Mouse (Mus musculus) olfactory bulb, adult 2 months (tissue): ENCODE measurements at regions not wholly inside any gene's neighbourhood (a gene's known extent, or its start where the extent isn't known, plus 50 kb on each side); places are given as distances from the start of the nearest gene placed in this dataset.

Experiments
- H3K27ac ChIP-seq: fragments of 200-500 bp; 2 replicates; pipeline ENCODE4 v1.5.1; 2012; ENCODE audit warnings: low read depth, low read length; ENCODE audit not compliant: insufficient read depth
- H3K4me1 ChIP-seq: fragments of 200-500 bp; 2 replicates; pipeline ENCODE4 v1.6.1; 2012; ENCODE audit warnings: low read length; ENCODE audit not compliant: control insufficient read depth, insufficient read depth
- H3K4me3 ChIP-seq: fragments of 200-500 bp; 2 replicates; pipeline ENCODE4 v1.5.1; 2012; ENCODE audit warnings: mild to moderate bottlenecking, low read depth, low read length, moderate library complexity; ENCODE audit not compliant: insufficient read depth
- CTCF ChIP-seq: fragments of 200-500 bp; IDR thresholded peaks from 2 replicates; pipeline ENCODE4 v1.5.1; 2012; ENCODE audit warnings: low read depth, mild to moderate bottlenecking, low read length, moderate library complexity; ENCODE audit not compliant: insufficient read depth
- POLR2A ChIP-seq: fragments of 200-500 bp; IDR thresholded peaks from 2 replicates; pipeline ENCODE4 v1.6.1; 2012; ENCODE audit warnings: mild to moderate bottlenecking, low read depth, low read length, moderate library complexity; ENCODE audit not compliant: insufficient read depth
- WGBS: fragments of 180-500 bp; shearing (Covaris S2); methylation state at CpG from one replicate; pipeline ENCODE4 v1.1.7; 2018; 5-methylcytosine and 5-hydroxymethylcytosine counted together

GRCm38 (mm10) chr3:16918374-16918773, 912.1 kb upstream of the Gm5150 start:
- H3K4me1 ChIP-seq: no peaks in the 10 kb centered on the region
- TF ChIP-seq CTCF: no peak
- TF ChIP-seq POLR2A: no peak
- H3K4me3 ChIP-seq: no peak overlapping the region
- 70% methylated on average over 2 of the region's 2 CpGs for WGBS
- H3K27ac ChIP-seq: no peak overlapping the region

- Histone ChIP-seq H3K4me1 (no peaks in the 10 kb centered on the region), H3K27ac (no peak overlapping the region), H3K4me3 (no peak overlapping the region)
- no peak for TF ChIP-seq POLR2A
- no peak for TF ChIP-seq CTCF
- WGBS: 73% methylated on average over 2 of the region's 2 CpGs
These were observed 909.8 kb upstream of the Gm5150 start for GRCm38 (mm10) chr3:16916072-16916403.

DNA sequence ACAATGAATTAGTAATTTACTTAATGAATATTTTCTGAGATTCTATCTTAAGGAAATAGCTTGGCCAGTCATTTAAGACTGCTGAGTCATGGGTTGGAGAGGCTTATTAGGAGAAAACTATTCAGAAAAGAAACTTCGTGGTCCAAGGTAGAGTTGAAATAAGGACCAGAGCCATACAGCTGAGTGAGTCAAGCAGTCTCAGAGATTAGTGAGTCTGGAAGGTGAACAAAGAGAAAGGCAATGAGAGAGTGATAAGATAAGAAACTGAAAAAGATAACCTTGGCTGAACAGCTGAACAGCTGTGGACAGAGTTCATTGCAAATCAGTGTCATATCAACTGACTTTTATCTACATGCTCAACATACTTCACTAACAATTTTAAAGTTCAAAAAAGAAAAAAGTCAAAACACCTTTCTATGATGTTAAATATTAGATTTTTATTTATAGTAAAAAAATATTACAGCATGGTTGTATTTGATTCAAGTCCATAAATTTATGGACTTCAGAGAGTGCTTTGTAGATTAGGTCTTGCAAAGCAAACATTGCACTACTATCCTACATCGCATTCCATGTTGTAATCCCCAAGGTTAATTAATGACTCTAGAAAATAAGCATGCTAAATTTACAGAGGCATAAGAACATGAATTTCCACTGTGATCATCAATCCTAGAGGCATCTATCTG, 909.3 kb upstream of the Gm5150 start:
- TF ChIP-seq POLR2A (no peak), CTCF (no peak)
- 71% methylated on average over 2 of the region's 2 CpGs for WGBS
- no peak overlapping the region for H3K27ac ChIP-seq
- no peaks in the 10 kb centered on the region for H3K4me1 ChIP-seq
- H3K4me3 ChIP-seq: no peak overlapping the region

DNA sequence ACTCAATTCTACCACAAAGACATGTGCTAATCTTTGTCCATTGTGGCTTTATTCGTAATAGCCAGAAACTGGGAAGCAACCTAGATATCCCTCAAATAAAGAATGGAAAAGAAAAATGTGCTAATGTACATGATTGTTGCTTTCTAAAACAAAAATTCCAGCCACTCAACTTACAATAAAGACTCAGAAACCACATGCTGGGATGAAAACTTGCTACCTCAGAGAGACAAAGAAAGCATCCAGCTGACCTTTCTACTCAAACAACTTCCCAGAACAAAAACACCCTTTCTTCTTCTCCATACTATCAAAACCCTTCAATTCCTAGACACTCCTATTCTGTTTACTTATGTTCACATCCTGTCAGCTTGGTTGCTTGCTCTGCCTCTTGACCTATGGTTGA, 881.9 kb upstream of the Gm5150 start:
- Histone ChIP-seq H3K4me1 (no peaks in the 10 kb centered on the region), H3K27ac (no peak overlapping the region), H3K4me3 (no peak overlapping the region)
- no peak for TF ChIP-seq CTCF
- TF ChIP-seq POLR2A: no peak
- WGBS: 95% methylated on average over 1 of the region's 1 CpGs

GRCm38 (mm10) chr3:16872337-16873117, 866.3 kb upstream of the Gm5150 start:
- TF ChIP-seq CTCF (no peak), POLR2A (no peak)

DNA sequence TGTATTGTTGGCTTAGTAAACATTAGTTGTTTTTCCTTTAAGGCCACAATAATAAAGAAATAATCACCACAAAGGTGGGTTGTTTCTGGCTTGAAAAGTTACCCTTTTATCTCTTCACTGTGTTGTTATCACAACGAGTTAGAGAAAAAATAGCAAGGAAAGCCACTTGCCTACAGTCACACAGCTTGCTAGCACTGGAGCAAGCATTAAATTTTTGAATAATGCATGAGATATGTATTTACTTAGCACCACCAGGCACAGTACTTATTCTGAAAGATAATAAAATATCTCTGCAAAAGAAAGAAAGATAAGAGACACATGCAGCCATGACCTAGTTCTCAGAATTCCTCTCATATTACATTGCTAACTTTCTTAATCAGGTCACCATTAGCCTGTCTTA, 853.8 kb upstream of the Gm5150 start:
- no peaks in the 10 kb centered on the region for H3K4me1 ChIP-seq
- TF ChIP-seq CTCF (no peak), POLR2A (no peak)
- H3K27ac ChIP-seq: no peak overlapping the region
- WGBS: 43% methylated on average over 1 of the region's 1 CpGs
- no peak overlapping the region for H3K4me3 ChIP-seq

More at GRCm38 (mm10) chr3:16872337-16873117, 866.3 kb upstream of the Gm5150 start:
- Histone ChIP-seq H3K4me3 (no peak overlapping the region), H3K4me1 (no peaks in the 10 kb centered on the region), H3K27ac (no peak overlapping the region)
- 87% methylated on average over 2 of the region's 2 CpGs for WGBS

DNA sequence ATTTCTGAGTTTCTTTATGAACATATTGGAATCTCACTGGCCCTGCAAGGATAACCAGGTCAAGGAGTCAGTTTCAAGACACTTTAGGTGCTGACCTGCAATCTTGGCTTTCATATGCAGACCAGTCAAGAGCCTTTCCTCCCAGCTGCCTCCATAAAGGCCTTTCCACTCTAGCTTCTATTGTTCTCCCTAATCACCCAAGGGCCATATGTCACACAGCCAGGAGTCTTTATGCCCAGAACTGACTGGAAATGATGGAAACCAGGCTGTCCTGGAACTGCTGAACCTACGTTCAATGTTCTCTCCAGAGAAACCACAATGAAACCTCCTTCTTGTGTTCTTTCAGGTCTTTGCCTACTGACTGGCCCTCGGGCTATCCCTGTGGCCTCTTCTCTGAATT, 852.7 kb upstream of the Gm5150 start:
- no peak for TF ChIP-seq POLR2A
- no peak for TF ChIP-seq CTCF
- 82% methylated on average over 2 of the region's 2 CpGs for WGBS
- Histone ChIP-seq H3K27ac (no peak overlapping the region), H3K4me3 (no peak overlapping the region), H3K4me1 (peaks cover 2% of the 10 kb centered on the region; the same call in 1 of the 2 replicates)

DNA sequence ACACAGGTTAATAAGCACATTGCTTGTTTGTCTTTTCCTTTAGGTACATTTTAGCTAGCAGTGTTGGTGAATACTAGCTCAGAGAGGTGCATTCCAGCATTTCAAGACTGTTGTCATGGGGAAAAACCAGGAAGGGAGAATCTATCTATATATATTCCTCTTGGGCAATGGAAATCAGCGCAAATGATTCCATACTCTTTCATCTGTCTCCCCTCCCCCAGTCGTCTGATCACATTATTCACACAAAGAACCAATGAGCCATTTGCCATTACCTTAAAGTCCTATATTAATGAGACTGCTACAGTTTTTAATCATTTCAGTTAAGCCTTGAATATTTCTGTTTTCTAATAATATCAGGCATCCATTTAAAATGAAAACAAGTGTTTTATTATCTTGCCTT, 849.0 kb upstream of the Gm5150 start:
- TF ChIP-seq POLR2A (no peak), CTCF (no peak)
- H3K27ac ChIP-seq: no peak overlapping the region
- WGBS: 77% methylated on average over 2 of the region's 2 CpGs
- no peak overlapping the region for H3K4me3 ChIP-seq
- peaks cover 4% of the 10 kb centered on the region; the same call in 1 of the 2 replicates for H3K4me1 ChIP-seq

GRCm38 (mm10) chr3:16853992-16854391, 847.8 kb upstream of the Gm5150 start:
- WGBS: 32% methylated on average over 5 of the region's 5 CpGs
- Histone ChIP-seq H3K27ac (no peak overlapping the region), H3K4me1 (peaks cover 4% of the 10 kb centered on the region; the same call in 1 of the 2 replicates), H3K4me3 (no peak overlapping the region)
- TF ChIP-seq POLR2A (no peak), CTCF (no peak)
